Mouse (Mus musculus) MEL (cell line): ENCODE results near the gene Gm20458. TPM values are rescaled to one million over a fixed set of nuclear protein-coding genes. Genes with fewer than 3 reads are reported as not detected.

Source experiments
- DNase-seq: peaks from one replicate; pipeline ENCODE4 v3.0.0; 2011; ENCODE audit warnings: low read depth, low spot score
- H3K27ac ChIP-seq: 2 replicates; pipeline ENCODE4 v1.5.1; 2012; ENCODE audit warnings: low read depth, mild to moderate bottlenecking, control low read depth, low read length, moderate library complexity; ENCODE audit not compliant: control insufficient read depth
- H3K27me3 ChIP-seq, 2 experiments: fragments of 150-350 bp in 1 of 2; sonication (generic) in 1 of 2; 2 replicates each; pipeline ENCODE4 v1.6.1; 2012; ENCODE audit warnings: low read length in 2 of 2, mild to moderate bottlenecking in 2 of 2, improper control_type of control experiment in 1 of 2, moderate library complexity in 1 of 2; ENCODE audit not compliant: insufficient read depth in 2 of 2, control insufficient read depth in 1 of 2
- H3K36me3 ChIP-seq, 2 experiments: 2 replicates each; pipeline ENCODE4 v1.6.1; 2012 to 2014; ENCODE audit warnings: low read length in 2 of 2, improper control_type of control experiment in 1 of 2, inconsistent platforms in 1 of 2, mild to moderate bottlenecking in 1 of 2; ENCODE audit not compliant: insufficient read depth in 2 of 2, control insufficient read depth in 1 of 2
- H3K4me1 ChIP-seq, 2 experiments: fragments of 150-350 bp in 1 of 2; sonication (generic) in 1 of 2; 2 replicates each; pipeline ENCODE4 v1.6.1; 2012; ENCODE audit warnings: low read length in 2 of 2, improper control_type of control experiment in 1 of 2, mild to moderate bottlenecking in 1 of 2; ENCODE audit not compliant: insufficient read depth in 2 of 2, control insufficient read depth in 1 of 2
- H3K4me3 ChIP-seq, 2 experiments: fragments of 150-350 bp in 1 of 2; sonication (generic) in 1 of 2; 2 replicates each; pipeline ENCODE4 v1.5.1; 2012; ENCODE audit warnings: low read depth in 2 of 2, low read length in 2 of 2, mild to moderate bottlenecking in 2 of 2, moderate library complexity in 2 of 2, control low read depth in 1 of 2, improper control_type of control experiment in 1 of 2; ENCODE audit not compliant: control insufficient read depth in 1 of 2, insufficient read depth in 1 of 2
- H3K79me2 ChIP-seq: 2 replicates; pipeline ENCODE4 v1.6.1; 2012; ENCODE audit warnings: mild to moderate bottlenecking, low read length, moderate library complexity; ENCODE audit not compliant: control insufficient read depth, poor library complexity, insufficient read depth
- H3K9ac ChIP-seq: 2 replicates; pipeline ENCODE4 v1.6.1; 2012; ENCODE audit warnings: low read depth, mild to moderate bottlenecking, control low read depth, low read length, moderate library complexity; ENCODE audit not compliant: control insufficient read depth, poor library complexity, severe bottlenecking
- H3K9me3 ChIP-seq: fragments of 150-350 bp; sonication (generic); replicated peaks from 2 replicates; pipeline ENCODE4 v1.6.1; 2012; ENCODE audit warnings: mild to moderate bottlenecking, low read length, improper control_type of control experiment, moderate library complexity; ENCODE audit not compliant: insufficient read depth
- BHLHE40 ChIP-seq: IDR thresholded peaks from 2 replicates; pipeline ENCODE4 v1.6.1; 2012; ENCODE audit warnings: low read depth, mild to moderate bottlenecking, inconsistent platforms, low read length, improper control_type of control experiment, borderline replicate concordance
- CHD1 ChIP-seq: IDR thresholded peaks from 2 replicates; pipeline ENCODE4 v1.6.1; 2012; ENCODE audit warnings: low read depth, mild to moderate bottlenecking, inconsistent platforms, low read length, improper control_type of control experiment
- EP300 ChIP-seq, 2 experiments: IDR thresholded peaks; 2 replicates each; pipeline ENCODE4 v1.6.1; 2011; ENCODE audit warnings: improper control_type of control experiment in 2 of 2, low read length in 2 of 2, low read depth in 1 of 2, mild to moderate bottlenecking in 1 of 2
- ETS1 ChIP-seq: IDR thresholded peaks from 2 replicates; pipeline ENCODE4 v1.6.1; 2012; ENCODE audit warnings: low read depth, mild to moderate bottlenecking, inconsistent platforms, low read length, improper control_type of control experiment, moderate library complexity
- GATA1 ChIP-seq: IDR thresholded peaks from 2 replicates; pipeline ENCODE4 v1.6.1; 2011; ENCODE audit warnings: low read depth, low read length, improper control_type of control experiment
- HCFC1 ChIP-seq: IDR thresholded peaks from 2 replicates; pipeline ENCODE4 v1.6.1; 2012; ENCODE audit warnings: low read depth, mild to moderate bottlenecking, inconsistent platforms, low read length, improper control_type of control experiment, moderate library complexity
- JUND ChIP-seq: IDR thresholded peaks from 2 replicates; pipeline ENCODE4 v1.6.1; 2011; ENCODE audit warnings: low read depth, mild to moderate bottlenecking, improper control_type of control experiment, low read length
- MAFK ChIP-seq: IDR thresholded peaks from 2 replicates; pipeline ENCODE4 v1.6.1; 2011; ENCODE audit warnings: low read depth, mild to moderate bottlenecking, low read length, improper control_type of control experiment, borderline replicate concordance
- MAZ ChIP-seq: IDR thresholded peaks from 2 replicates; pipeline ENCODE4 v1.6.1; 2012; ENCODE audit warnings: low read depth, mild to moderate bottlenecking, inconsistent platforms, low read length, improper control_type of control experiment
- MYC ChIP-seq: IDR thresholded peaks from 2 replicates; pipeline ENCODE4 v1.6.1; 2011; ENCODE audit warnings: low read depth, mild to moderate bottlenecking, low read length, improper control_type of control experiment, moderate library complexity
- NRF1 ChIP-seq: IDR thresholded peaks from 2 replicates; pipeline ENCODE4 v1.6.1; 2014; ENCODE audit warnings: low read depth, mild to moderate bottlenecking, inconsistent platforms, low read length, improper control_type of control experiment, moderate library complexity; ENCODE audit not compliant: poor library complexity, insufficient read depth, severe bottlenecking
- POLR2A ChIP-seq, 2 experiments: IDR thresholded peaks; 2 replicates each; pipeline ENCODE4 v1.6.1; 2011 to 2012; ENCODE audit warnings: low read length in 2 of 2, mild to moderate bottlenecking in 2 of 2, control low read depth in 1 of 2, improper control_type of control experiment in 1 of 2, low read depth in 1 of 2, moderate library complexity in 1 of 2; ENCODE audit not compliant: control insufficient read depth in 1 of 2, insufficient read depth in 1 of 2, poor library complexity in 1 of 2
- POLR2AphosphoS2 ChIP-seq: IDR thresholded peaks from 2 replicates; pipeline ENCODE4 v1.6.1; 2011; ENCODE audit warnings: low read length, improper control_type of control experiment
- POLR2AphosphoS5 ChIP-seq: IDR thresholded peaks from 2 replicates; pipeline ENCODE4 v1.6.1; 2012; ENCODE audit warnings: low read depth, borderline replicate concordance, mild to moderate bottlenecking, inconsistent platforms, low read length, moderate library complexity, mixed read lengths
- RCOR1 ChIP-seq: IDR thresholded peaks from 2 replicates; pipeline ENCODE4 v1.6.1; 2012; ENCODE audit warnings: low read depth, mild to moderate bottlenecking, inconsistent platforms, low read length, improper control_type of control experiment
- SIN3A ChIP-seq: IDR thresholded peaks from 2 replicates; pipeline ENCODE4 v1.6.1; 2012; ENCODE audit warnings: low read length, improper control_type of control experiment, inconsistent platforms
- SMC3 ChIP-seq: IDR thresholded peaks from 2 replicates; pipeline ENCODE4 v1.6.1; 2011; ENCODE audit warnings: low read depth, low read length, improper control_type of control experiment
- TAL1 ChIP-seq: IDR thresholded peaks from 2 replicates; pipeline ENCODE4 v1.6.1; 2012; ENCODE audit warnings: mild to moderate bottlenecking, inconsistent platforms, low read length, moderate library complexity, mixed read lengths
- TBP ChIP-seq: IDR thresholded peaks from 2 replicates; pipeline ENCODE4 v1.8.0; 2011; ENCODE audit warnings: low read depth, low read length, improper control_type of control experiment
- TCF12 ChIP-seq: IDR thresholded peaks from 2 replicates; pipeline ENCODE4 v1.6.1; 2014; ENCODE audit warnings: low read depth, mild to moderate bottlenecking, inconsistent platforms, low read length, improper control_type of control experiment, moderate library complexity
- UBTF ChIP-seq: IDR thresholded peaks from 2 replicates; pipeline ENCODE4 v1.6.1; 2012; ENCODE audit warnings: low read depth, mild to moderate bottlenecking, inconsistent platforms, low read length, improper control_type of control experiment, moderate library complexity, borderline replicate concordance; ENCODE audit not compliant: insufficient read depth
- ZC3H11A ChIP-seq: IDR thresholded peaks from 2 replicates; pipeline ENCODE4 v1.6.1; 2012; ENCODE audit warnings: low read depth, mild to moderate bottlenecking, inconsistent platforms, low read length, improper control_type of control experiment
- ZNF384 ChIP-seq: IDR thresholded peaks from 2 replicates; pipeline ENCODE4 v1.6.1; 2012; ENCODE audit warnings: low read depth, mild to moderate bottlenecking, inconsistent platforms, low read length, improper control_type of control experiment
- polyA plus RNA-seq, 2 experiments: library from polyadenylated mRNA; stranded (reverse) in 1 of 2; unstranded in 1 of 2; fragments of >175 nt in 1 of 2; fragments of >200 nt in 1 of 2; gene quantifications; 2 replicates each; pipeline versions ENCODE4 v1.2.1 to v1.2.4; 2012; ENCODE audit warnings: low replicate concordance in 2 of 2, low read depth in 1 of 2; ENCODE audit not compliant: insufficient read length in 2 of 2, insufficient read depth in 1 of 2, missing spikeins in 1 of 2
- total RNA-seq: library from RNA; depleted of rRNA; stranded (reverse); fragments of 300-350 nt; gene quantifications from 2 replicates; pipeline ENCODE4 v1.2.3, GENCODE M21; 2012

Gm20458 gene
- total and polyA plus RNA-seq, 3 experiments = 1.0 to 19.2 TPM; not detected in 1

- Histone ChIP-seq H3K9me3 (no peaks in the 10 kb centered on the region), H3K79me2 (peaks cover 5% of the 10 kb centered on the region), H3K27ac (peak overlapping the region; percentile 97), H3K4me1 (peaks cover 2 to 16% of the 10 kb centered on the region in 2 experiments), H3K9ac (peak overlapping the region; percentile 76), H3K27me3 (no peaks in the 10 kb centered on the region), H3K36me3 (peaks cover 0 to 12% of the 10 kb centered on the region in 2 experiments; a peak in 2 of 4 replicates), H3K4me3 (peak overlapping the region; percentile 46 to 47)
- peak; percentile 95 for DNase-seq
- peak; percentile 37 for TF ChIP-seq TCF12
- no peak for TF ChIP-seq SMC3
- no peak for TF ChIP-seq NRF1
- no peak for TF ChIP-seq JUND
- TF ChIP-seq ZNF384 = no peak
- peak; percentile 50; the same call in 1 of the 2 replicates for TF ChIP-seq MAFK
- peak in 1 of 2 experiments; percentile 43; a peak in 1 of 4 replicates for TF ChIP-seq POLR2A (IDR thresholded peaks at IDR 0.05; ENCODE audit: control insufficient read depth in 1 of 2, insufficient read depth in 1 of 2, low read depth in 1 of 2, low read length in 2 of 2, poor library complexity in 1 of 2)
- TF ChIP-seq TAL1 = peak; percentile 64
- no peak for TF ChIP-seq POLR2AphosphoS2
- no peak for TF ChIP-seq ZC3H11A
- TF ChIP-seq RCOR1 = peak; percentile 87
- TF ChIP-seq UBTF = no peak
- peak; percentile 93 for TF ChIP-seq ETS1
- TF ChIP-seq BHLHE40 = no peak
- peak; percentile 29; the same call in 1 of the 2 replicates for TF ChIP-seq GATA1
- TF ChIP-seq HCFC1 = no peak
- peak; percentile 34; the same call in 1 of the 2 replicates for TF ChIP-seq MYC
- TF ChIP-seq TBP = peak; percentile 36; the same call in 1 of the 2 replicates
- TF ChIP-seq CHD1 = no peak
- TF ChIP-seq SIN3A = peak; percentile 43; the same call in 1 of the 2 replicates
- TF ChIP-seq EP300 (IDR thresholded peaks at IDR 0.05; ENCODE audit: low read depth in 1 of 2, low read length in 2 of 2) = peak; percentile 63 to 82
- TF ChIP-seq MAZ = 0 out of 2 replicates have a peak, but pooled peaks have one; percentile 18
- no peak for TF ChIP-seq POLR2AphosphoS5
Measured at GRCm38 (mm10) chr2:164521841-164522240, 61.1 kb downstream of the Gm20458 start.
